Mouse (Mus musculus): ENCODE measurements around the gene Gprc5c. TPM values are rescaled to one million over a fixed set of nuclear protein-coding genes. Genes with fewer than 3 reads are reported as not detected.

Gprc5c gene
- total and polyA plus RNA-seq, 3 experiments = not detected

GRCm38 (mm10) chr11:114858641-114859040 lies 7.7 kb downstream of the Gprc5c start:
- Histone ChIP-seq H3K4me1 (ENCODE audit: control insufficient read depth in 1 of 2, insufficient read depth in 2 of 2, low read length in 2 of 2) (no peaks in the 10 kb centered on the region), H3K9ac (ENCODE audit: control insufficient read depth, low read depth, low read length, poor library complexity, severe bottlenecking) (no peak overlapping the region), H3K79me2 (ENCODE audit: control insufficient read depth, insufficient read depth, low read length, poor library complexity) (no peaks in the 10 kb centered on the region), H3K4me3 (ENCODE audit: control insufficient read depth in 1 of 2, insufficient read depth in 1 of 2, low read depth in 2 of 2, low read length in 2 of 2) (no peak overlapping the region), H3K27ac (ENCODE audit: control insufficient read depth, low read depth, low read length) (no peak overlapping the region), H3K27me3 (ENCODE audit: control insufficient read depth in 1 of 2, insufficient read depth in 2 of 2, low read length in 2 of 2) (no peaks in the 10 kb centered on the region), H3K9me3 (replicated peaks; ENCODE audit: insufficient read depth, low read length) (no peaks in the 10 kb centered on the region), H3K36me3 (ENCODE audit: control insufficient read depth in 1 of 2, insufficient read depth in 2 of 2, low read length in 2 of 2) (no peaks in the 10 kb centered on the region)
- DNase-seq (ENCODE audit: low read depth, low spot score) = peak; percentile 6
- TF ChIP-seq CTCF (IDR thresholded peaks at IDR 0.05 in 2 of 3, conservative IDR thresholded peaks at IDR 0.05 in 1 of 3; ENCODE audit: control insufficient read depth in 1 of 3, insufficient read depth in 1 of 3, low read depth in 2 of 3, low read length in 3 of 3, poor library complexity in 1 of 3, severe bottlenecking in 1 of 3) = peak in 2 of 3 experiments; percentile 6 to 20; a peak in 1 of 6 replicates
- no peak for TF ChIP-seq MAZ (IDR thresholded peaks at IDR 0.05; ENCODE audit: low read depth, low read length)

DNA sequence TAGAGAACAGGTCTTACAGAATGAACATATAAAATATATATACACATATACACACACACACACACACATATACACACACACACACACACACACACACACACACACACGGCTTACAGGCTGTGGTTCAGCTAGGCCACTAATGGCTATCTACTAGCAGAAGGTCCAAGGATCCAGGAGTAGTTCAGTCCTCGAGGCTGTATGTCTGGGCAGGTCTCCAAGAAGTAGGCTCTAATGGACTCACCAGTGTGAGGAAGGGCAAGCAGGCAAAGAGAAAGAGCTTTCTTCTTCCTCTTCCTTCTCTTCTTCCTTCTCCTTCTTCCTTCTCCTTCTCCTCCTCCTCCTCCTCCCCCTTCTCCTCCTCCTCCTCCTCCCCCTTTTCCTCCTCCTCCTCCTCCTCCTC lies 10.1 kb downstream of the Gprc5c start:
- peaks cover 2% of the 10 kb centered on the region; the same call in 1 of the 2 replicates for H3K9me3 ChIP-seq (replicated peaks; ENCODE audit: insufficient read depth, low read length)
- no peak overlapping the region for H3K27ac ChIP-seq (ENCODE audit: control insufficient read depth, low read depth, low read length)
- H3K79me2 ChIP-seq (ENCODE audit: control insufficient read depth, insufficient read depth, low read length, poor library complexity) = no peaks in the 10 kb centered on the region
- TF ChIP-seq NRF1 (IDR thresholded peaks at IDR 0.05; ENCODE audit: insufficient read depth, low read depth, low read length, poor library complexity, severe bottlenecking) (no peak), ELF1 (IDR thresholded peaks at IDR 0.05; ENCODE audit: low read depth, low read length) (no peak), ETS1 (IDR thresholded peaks at IDR 0.05; ENCODE audit: low read depth, low read length) (no peak), RCOR1 (IDR thresholded peaks at IDR 0.05; ENCODE audit: low read depth, low read length) (no peak), MYB (IDR thresholded peaks at IDR 0.05; ENCODE audit: low read depth, low read length) (no peak), KAT2A (conservative IDR thresholded peaks at IDR 0.05; ENCODE audit: low read depth, low read length) (no peak), E2F4 (IDR thresholded peaks at IDR 0.05; ENCODE audit: borderline replicate concordance, low read depth, low read length) (no peak), POLR2A (IDR thresholded peaks at IDR 0.05; ENCODE audit: control insufficient read depth in 1 of 2, insufficient read depth in 1 of 2, low read depth in 1 of 2, low read length in 2 of 2, poor library complexity in 1 of 2) (no peak), USF2 (IDR thresholded peaks at IDR 0.05; ENCODE audit: borderline replicate concordance in 1 of 2, insufficient read depth in 1 of 2, low read depth in 1 of 2, low read length in 2 of 2) (no peak), CHD2 (IDR thresholded peaks at IDR 0.05; ENCODE audit: low read length) (no peak), ZMIZ1 (IDR thresholded peaks at IDR 0.05; ENCODE audit: low read depth, low read length) (no peak), UBTF (IDR thresholded peaks at IDR 0.05; ENCODE audit: borderline replicate concordance, insufficient read depth, low read depth, low read length) (no peak), MYC (IDR thresholded peaks at IDR 0.05; ENCODE audit: low read depth, low read length) (no peak), TCF12 (IDR thresholded peaks at IDR 0.05; ENCODE audit: low read depth, low read length) (no peak), MXI1 (IDR thresholded peaks at IDR 0.05; ENCODE audit: low read depth, low read length) (no peak), ZKSCAN1 (IDR thresholded peaks at IDR 0.05; ENCODE audit: low read depth, low read length) (no peak), MEF2A (IDR thresholded peaks at IDR 0.05; ENCODE audit: extremely low read depth, insufficient replicate concordance, low read depth, low read length, poor library complexity, severe bottlenecking) (no peak), SIN3A (IDR thresholded peaks at IDR 0.05; ENCODE audit: low read length) (no peak)
- H3K4me1 ChIP-seq (ENCODE audit: control insufficient read depth in 1 of 2, insufficient read depth in 2 of 2, low read length in 2 of 2) = no peaks in the 10 kb centered on the region
- no peaks in the 10 kb centered on the region for H3K27me3 ChIP-seq (ENCODE audit: control insufficient read depth in 1 of 2, insufficient read depth in 2 of 2, low read length in 2 of 2)
- no peaks in the 10 kb centered on the region for H3K36me3 ChIP-seq (ENCODE audit: control insufficient read depth in 1 of 2, insufficient read depth in 2 of 2, low read length in 2 of 2)
- DNase-seq (ENCODE audit: low read depth, low spot score) = no peak
- no peak overlapping the region for H3K9ac ChIP-seq (ENCODE audit: control insufficient read depth, low read depth, low read length, poor library complexity, severe bottlenecking)
- no peak overlapping the region for H3K4me3 ChIP-seq (ENCODE audit: control insufficient read depth in 1 of 2, insufficient read depth in 1 of 2, low read depth in 2 of 2, low read length in 2 of 2)
